Mouse (Mus musculus): ENCODE measurements at regions not wholly inside any gene's neighbourhood (a gene's known extent, or its start where the extent isn't known, plus 50 kb on each side); places are given as distances from the start of the nearest gene placed in this dataset.

DNA sequence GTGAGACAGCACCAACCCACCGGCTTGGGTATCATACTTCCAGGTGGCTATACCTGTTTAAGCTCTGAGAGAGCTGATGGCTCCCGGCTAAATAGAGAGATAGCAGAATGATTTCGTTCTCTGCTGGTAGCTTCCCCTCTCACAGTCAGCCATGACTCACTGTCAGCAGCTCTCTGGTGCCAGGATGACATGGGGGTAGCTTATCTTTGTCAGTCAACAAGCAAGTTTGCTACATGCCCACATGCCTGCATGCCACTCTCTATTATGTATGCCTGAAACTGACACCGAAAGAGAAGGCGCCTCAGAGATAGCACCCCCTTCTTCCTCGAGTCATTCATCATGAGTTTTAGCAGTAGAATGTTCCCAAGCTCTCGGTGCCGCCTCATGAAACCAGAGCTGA is 419.2 kb downstream of the Dmrt2 start:
- Histone ChIP-seq H3K27ac (ENCODE audit: low read length) (no peak overlapping the region), H3K4me3 (ENCODE audit: low read length) (no peak overlapping the region), H3K9me3 (ENCODE audit: control insufficient read depth, low read length) (no peaks in the 10 kb centered on the region), H3K27me3 (replicated peaks; ENCODE audit: control insufficient read depth, insufficient read depth, low read length) (no peaks in the 10 kb centered on the region), H3K9ac (ENCODE audit: low read depth, low read length) (no peak overlapping the region), H3K4me1 (ENCODE audit: control insufficient read depth, insufficient read depth, low read length) (no peaks in the 10 kb centered on the region), H3K36me3 (ENCODE audit: control insufficient read depth, insufficient read depth, low read length) (no peaks in the 10 kb centered on the region), H3K4me2 (ENCODE audit: low read depth, low read length) (no peak overlapping the region)
- no peak for ATAC-seq
- 76% methylated on average over 8 of the region's 8 CpGs for WGBS

DNA sequence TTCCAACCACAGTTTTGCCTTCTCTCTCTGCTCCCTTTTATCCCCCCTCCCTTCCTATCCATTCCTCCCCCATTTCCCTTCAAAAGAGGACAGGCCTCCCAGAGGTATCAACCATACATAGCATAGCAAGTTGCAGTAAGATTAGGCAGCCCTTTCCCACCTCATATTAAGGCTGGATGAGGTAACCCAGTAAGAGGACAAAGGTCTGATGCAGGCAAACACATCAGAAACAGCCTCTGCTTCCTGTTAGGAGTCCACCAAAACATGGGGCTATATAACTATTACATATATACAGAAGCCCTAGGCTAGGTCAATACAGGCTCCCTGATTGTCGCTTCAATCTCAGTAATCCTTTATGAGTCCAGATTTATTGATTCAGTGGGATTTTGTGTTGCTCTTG is 421.6 kb downstream of the Dmrt2 start:
- Histone ChIP-seq H3K36me3 (ENCODE audit: control insufficient read depth, insufficient read depth, low read length) (no peaks in the 10 kb centered on the region), H3K9me3 (ENCODE audit: control insufficient read depth, low read length) (no peaks in the 10 kb centered on the region), H3K4me1 (ENCODE audit: control insufficient read depth, insufficient read depth, low read length) (no peaks in the 10 kb centered on the region), H3K4me2 (ENCODE audit: low read depth, low read length) (no peak overlapping the region), H3K4me3 (ENCODE audit: low read length) (no peak overlapping the region), H3K9ac (ENCODE audit: low read depth, low read length) (no peak overlapping the region), H3K27me3 (replicated peaks; ENCODE audit: control insufficient read depth, insufficient read depth, low read length) (no peaks in the 10 kb centered on the region), H3K27ac (ENCODE audit: low read length) (no peak overlapping the region)
- ATAC-seq: peak; percentile 79
- 91% methylated on average over 1 of the region's 1 CpGs for WGBS

DNA sequence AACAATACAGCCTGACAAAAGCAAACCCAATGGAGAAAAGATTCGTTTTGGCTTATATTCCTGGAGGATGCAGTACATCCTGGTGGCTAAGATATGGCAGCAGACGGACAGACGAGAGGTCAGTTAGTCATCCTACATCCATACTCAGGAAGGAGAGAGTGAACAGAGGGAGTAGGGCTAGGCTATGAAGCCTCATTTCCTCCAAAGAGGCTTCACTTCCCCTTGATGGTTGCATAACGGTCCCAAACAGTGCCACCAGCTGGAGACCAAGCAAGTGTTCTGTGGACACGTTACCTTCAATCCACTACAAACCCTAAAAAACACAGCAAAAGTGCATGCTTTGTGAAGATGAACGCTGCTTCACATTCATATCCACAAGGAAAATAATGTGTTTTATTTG is 442.1 kb downstream of the Dmrt2 start:
- no peak for ATAC-seq
- Histone ChIP-seq H3K27me3 (replicated peaks; ENCODE audit: control insufficient read depth, insufficient read depth, low read length) (no peaks in the 10 kb centered on the region), H3K36me3 (ENCODE audit: control insufficient read depth, insufficient read depth, low read length) (no peaks in the 10 kb centered on the region), H3K4me3 (ENCODE audit: low read length) (no peak overlapping the region), H3K4me2 (ENCODE audit: low read depth, low read length) (no peak overlapping the region), H3K27ac (ENCODE audit: low read length) (no peak overlapping the region), H3K9ac (ENCODE audit: low read depth, low read length) (no peak overlapping the region), H3K4me1 (ENCODE audit: control insufficient read depth, insufficient read depth, low read length) (no peaks in the 10 kb centered on the region), H3K9me3 (ENCODE audit: control insufficient read depth, low read length) (no peaks in the 10 kb centered on the region)
- 81% methylated on average over 6 of the region's 6 CpGs for WGBS

DNA sequence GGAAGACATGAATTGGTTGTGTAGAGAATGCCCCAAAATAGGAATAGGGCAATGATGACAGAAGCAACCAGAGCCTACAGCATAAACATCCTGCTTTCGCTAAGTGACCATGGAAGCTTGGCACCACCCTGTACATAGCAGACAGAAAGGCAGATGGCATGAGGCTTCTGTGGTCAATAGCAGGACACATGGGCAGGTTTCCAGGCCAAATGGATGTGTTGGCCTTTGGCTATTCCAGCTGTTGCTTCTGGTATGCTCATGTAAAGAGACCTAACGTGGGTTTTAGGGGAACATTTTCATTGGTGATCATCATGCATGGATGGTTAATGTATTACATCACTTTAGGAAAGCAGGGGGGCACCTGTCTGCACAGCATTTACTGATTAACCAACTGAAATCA is 456.2 kb downstream of the Dmrt2 start:
- Histone ChIP-seq H3K36me3 (ENCODE audit: control insufficient read depth, insufficient read depth, low read length) (no peaks in the 10 kb centered on the region), H3K9me3 (ENCODE audit: control insufficient read depth, low read length) (no peaks in the 10 kb centered on the region), H3K9ac (ENCODE audit: low read depth, low read length) (no peak overlapping the region), H3K27ac (ENCODE audit: low read length) (no peak overlapping the region), H3K4me3 (ENCODE audit: low read length) (no peak overlapping the region), H3K27me3 (replicated peaks; ENCODE audit: control insufficient read depth, insufficient read depth, low read length) (no peaks in the 10 kb centered on the region), H3K4me1 (ENCODE audit: control insufficient read depth, insufficient read depth, low read length) (no peaks in the 10 kb centered on the region), H3K4me2 (ENCODE audit: low read depth, low read length) (no peak overlapping the region)
- no peak for ATAC-seq
- 62% methylated on average over 2 of the region's 2 CpGs for WGBS

DNA sequence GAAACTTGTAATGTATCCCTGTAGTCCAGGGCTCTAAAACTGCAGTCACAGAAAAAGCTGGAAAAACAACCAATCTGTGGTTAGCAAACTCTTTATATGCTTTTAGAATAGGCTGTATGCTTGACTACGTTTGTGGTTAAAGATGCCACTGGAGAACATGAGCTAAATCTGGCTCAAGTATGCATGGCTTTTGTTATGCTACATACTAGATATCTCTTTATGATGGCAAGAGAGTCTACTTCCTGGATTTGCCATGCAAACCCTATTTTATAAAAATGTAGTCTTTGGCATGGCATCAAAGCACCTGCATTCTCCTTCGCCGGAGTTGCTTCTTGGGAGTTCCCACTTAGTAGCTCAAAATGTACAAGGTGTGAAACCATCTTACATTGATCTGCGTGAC is 462.2 kb downstream of the Dmrt2 start:
- Histone ChIP-seq H3K9ac (ENCODE audit: low read depth, low read length) (no peak overlapping the region), H3K4me3 (ENCODE audit: low read length) (no peak overlapping the region), H3K27me3 (replicated peaks; ENCODE audit: control insufficient read depth, insufficient read depth, low read length) (no peaks in the 10 kb centered on the region), H3K4me2 (ENCODE audit: low read depth, low read length) (no peak overlapping the region), H3K27ac (ENCODE audit: low read length) (no peak overlapping the region), H3K9me3 (ENCODE audit: control insufficient read depth, low read length) (no peaks in the 10 kb centered on the region), H3K36me3 (ENCODE audit: control insufficient read depth, insufficient read depth, low read length) (no peaks in the 10 kb centered on the region), H3K4me1 (ENCODE audit: control insufficient read depth, insufficient read depth, low read length) (0 out of 2 replicates have a peak, but pooled peaks cover 2% of the 10 kb centered on the region)
- 92% methylated on average over 4 of the region's 4 CpGs for WGBS
- ATAC-seq: no peak

DNA sequence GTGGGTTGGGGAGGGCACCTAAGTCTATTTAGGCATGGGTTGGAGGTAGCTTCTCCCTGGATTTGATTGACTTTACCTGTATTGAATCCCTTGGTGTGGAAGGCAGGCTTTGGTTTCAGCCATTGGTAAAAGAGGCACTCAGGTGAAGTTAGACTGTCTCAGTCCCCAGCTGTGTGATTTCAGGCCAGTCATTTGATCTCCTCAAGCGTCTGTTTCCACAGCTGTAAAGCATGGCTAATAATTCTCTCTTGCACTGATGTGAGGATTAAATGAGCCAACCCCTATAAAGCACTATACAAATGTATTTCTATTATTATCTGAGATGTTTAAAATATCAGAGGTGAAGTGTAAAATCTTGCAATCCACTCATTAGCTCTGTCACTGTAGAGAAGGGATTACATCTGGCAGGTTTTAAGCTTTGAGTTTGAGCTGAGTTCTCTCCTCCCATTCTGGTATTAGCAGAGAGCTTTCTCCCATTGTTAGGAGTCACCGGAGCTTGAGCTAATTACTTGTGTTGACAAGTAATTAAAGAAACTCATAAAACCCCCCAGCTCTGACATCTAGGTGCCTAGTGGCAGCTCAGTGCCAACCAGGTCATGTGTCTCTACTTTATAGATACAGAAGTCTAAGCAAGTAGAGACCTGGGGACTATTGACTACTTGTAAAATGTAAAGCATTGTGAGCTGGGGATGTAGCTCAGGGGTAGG is 463.3 kb downstream of the Dmrt2 start:
- H3K4me1 ChIP-seq (ENCODE audit: control insufficient read depth, insufficient read depth, low read length): 0 out of 2 replicates have a peak, but pooled peaks cover 2% of the 10 kb centered on the region
- no peak overlapping the region for H3K9ac ChIP-seq (ENCODE audit: low read depth, low read length)
- H3K27ac ChIP-seq (ENCODE audit: low read length): no peak overlapping the region
- 28% methylated on average over 2 of the region's 2 CpGs for WGBS
- H3K4me3 ChIP-seq (ENCODE audit: low read length): no peak overlapping the region
- H3K9me3 ChIP-seq (ENCODE audit: control insufficient read depth, low read length): no peaks in the 10 kb centered on the region
- no peaks in the 10 kb centered on the region for H3K36me3 ChIP-seq (ENCODE audit: control insufficient read depth, insufficient read depth, low read length)
- no peaks in the 10 kb centered on the region for H3K27me3 ChIP-seq (replicated peaks; ENCODE audit: control insufficient read depth, insufficient read depth, low read length)
- no peak overlapping the region for H3K4me2 ChIP-seq (ENCODE audit: low read depth, low read length)
- ATAC-seq: no peak

DNA sequence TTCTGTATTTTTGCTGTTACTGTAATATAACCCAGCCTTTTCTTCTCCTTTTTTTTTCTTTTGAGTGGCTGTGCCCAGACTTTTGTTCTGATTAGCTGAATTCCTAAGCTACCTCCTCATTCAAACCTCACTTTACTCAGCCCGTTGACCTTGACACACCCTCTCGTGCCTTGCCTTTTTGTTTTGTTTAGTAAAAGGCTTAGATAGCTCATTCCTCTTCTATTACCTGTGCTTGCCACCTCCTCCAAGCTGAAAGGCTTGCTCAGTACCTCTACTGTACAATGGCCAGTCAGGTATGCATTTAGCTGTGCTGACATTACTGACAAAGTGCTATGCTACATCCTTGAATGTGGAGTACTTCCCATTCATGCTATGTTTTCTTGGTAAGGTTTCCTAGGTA is 464.2 kb upstream of the Smarca2 start:
- 46% methylated on average over 2 of the region's 2 CpGs for WGBS
- no peaks in the 10 kb centered on the region for H3K9me3 ChIP-seq (ENCODE audit: control insufficient read depth, low read length)
- H3K27me3 ChIP-seq (replicated peaks; ENCODE audit: control insufficient read depth, insufficient read depth, low read length): no peaks in the 10 kb centered on the region
- no peak overlapping the region for H3K4me2 ChIP-seq (ENCODE audit: low read depth, low read length)
- H3K27ac ChIP-seq (ENCODE audit: low read length): no peak overlapping the region
- no peak for ATAC-seq
- 0 out of 2 replicates have a peak, but pooled peaks cover 2% of the 10 kb centered on the region for H3K4me1 ChIP-seq (ENCODE audit: control insufficient read depth, insufficient read depth, low read length)
- H3K36me3 ChIP-seq (ENCODE audit: control insufficient read depth, insufficient read depth, low read length): no peaks in the 10 kb centered on the region
- H3K4me3 ChIP-seq (ENCODE audit: low read length): no peak overlapping the region
- H3K9ac ChIP-seq (ENCODE audit: low read depth, low read length): no peak overlapping the region

DNA sequence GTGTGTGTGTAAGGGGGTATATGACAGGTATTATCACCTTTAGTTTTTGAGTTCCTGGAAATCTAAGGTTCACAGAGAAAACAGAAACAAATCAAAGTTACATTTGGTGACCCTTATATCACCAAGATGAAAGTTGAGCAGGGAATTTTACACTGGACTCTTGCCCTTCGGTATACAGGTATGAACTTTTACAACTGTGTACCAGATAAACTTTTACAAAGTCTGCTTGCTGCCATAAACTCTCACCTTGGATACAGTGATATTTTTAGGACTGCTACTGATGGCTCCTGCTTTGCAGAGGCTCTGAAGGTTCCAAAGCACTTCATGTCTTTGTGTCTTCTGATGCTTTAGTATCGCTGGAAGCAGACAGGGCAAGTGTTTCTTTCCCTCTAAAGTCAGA is 461.3 kb upstream of the Smarca2 start:
- H3K4me3 ChIP-seq (ENCODE audit: low read length): no peak overlapping the region
- no peaks in the 10 kb centered on the region for H3K27me3 ChIP-seq (replicated peaks; ENCODE audit: control insufficient read depth, insufficient read depth, low read length)
- WGBS: 64% methylated on average over 2 of the region's 2 CpGs
- ATAC-seq: peak; percentile 70
- no peak overlapping the region for H3K27ac ChIP-seq (ENCODE audit: low read length)
- no peak overlapping the region for H3K4me2 ChIP-seq (ENCODE audit: low read depth, low read length)
- H3K9ac ChIP-seq (ENCODE audit: low read depth, low read length): no peak overlapping the region
- H3K36me3 ChIP-seq (ENCODE audit: control insufficient read depth, insufficient read depth, low read length): no peaks in the 10 kb centered on the region
- no peaks in the 10 kb centered on the region for H3K4me1 ChIP-seq (ENCODE audit: control insufficient read depth, insufficient read depth, low read length)
- H3K9me3 ChIP-seq (ENCODE audit: control insufficient read depth, low read length): no peaks in the 10 kb centered on the region

DNA sequence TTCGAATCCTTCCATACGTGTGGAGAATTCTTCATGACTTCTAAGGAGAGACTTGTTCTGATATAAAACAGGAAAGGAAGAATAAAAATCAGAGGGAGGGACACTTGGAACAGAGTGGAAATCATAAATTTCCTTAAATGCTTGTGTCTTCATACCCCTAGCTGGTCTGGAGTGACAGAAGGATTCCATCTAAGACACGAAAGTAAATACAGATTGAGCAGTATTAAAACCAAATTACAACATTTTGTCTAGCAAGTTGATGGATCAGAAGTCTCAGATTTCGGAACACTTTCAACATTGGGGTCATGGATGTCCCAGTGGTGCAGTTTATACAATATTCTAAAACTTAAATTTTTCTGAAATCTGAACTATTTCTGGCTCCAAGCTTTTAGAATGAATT is 453.6 kb upstream of the Smarca2 start:
- no peaks in the 10 kb centered on the region for H3K27me3 ChIP-seq (replicated peaks; ENCODE audit: control insufficient read depth, insufficient read depth, low read length)
- no peaks in the 10 kb centered on the region for H3K36me3 ChIP-seq (ENCODE audit: control insufficient read depth, insufficient read depth, low read length)
- no peaks in the 10 kb centered on the region for H3K9me3 ChIP-seq (ENCODE audit: control insufficient read depth, low read length)
- no peak overlapping the region for H3K9ac ChIP-seq (ENCODE audit: low read depth, low read length)
- no peak overlapping the region for H3K27ac ChIP-seq (ENCODE audit: low read length)
- 58% methylated on average over 4 of the region's 4 CpGs for WGBS
- no peaks in the 10 kb centered on the region for H3K4me1 ChIP-seq (ENCODE audit: control insufficient read depth, insufficient read depth, low read length)
- ATAC-seq: no peak
- no peak overlapping the region for H3K4me3 ChIP-seq (ENCODE audit: low read length)
- no peak overlapping the region for H3K4me2 ChIP-seq (ENCODE audit: low read depth, low read length)

DNA sequence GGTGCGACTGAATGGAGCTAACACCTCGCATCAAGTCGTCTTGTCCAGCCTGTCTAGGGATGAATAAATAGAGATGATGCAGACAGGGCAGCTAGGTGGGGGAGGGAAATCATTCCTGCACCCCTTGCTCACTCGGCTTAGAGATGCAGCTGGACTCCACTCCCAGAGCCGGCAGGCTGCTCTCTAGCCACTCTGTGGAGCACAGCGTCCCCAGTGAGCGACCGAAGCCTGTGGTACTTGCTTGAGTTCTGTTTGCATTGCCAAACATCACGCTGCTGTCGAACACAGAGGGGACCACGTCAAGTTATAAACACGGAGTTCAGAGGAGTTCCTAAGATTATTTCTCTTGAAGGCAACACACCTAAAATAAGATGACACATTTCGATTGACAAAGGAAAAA is 439.9 kb upstream of the Smarca2 start:
- no peaks in the 10 kb centered on the region for H3K27me3 ChIP-seq (replicated peaks; ENCODE audit: control insufficient read depth, insufficient read depth, low read length)
- ATAC-seq: no peak
- H3K4me2 ChIP-seq (ENCODE audit: low read depth, low read length): no peak overlapping the region
- no peak overlapping the region for H3K4me3 ChIP-seq (ENCODE audit: low read length)
- H3K36me3 ChIP-seq (ENCODE audit: control insufficient read depth, insufficient read depth, low read length): no peaks in the 10 kb centered on the region
- H3K27ac ChIP-seq (ENCODE audit: low read length): no peak overlapping the region
- no peak overlapping the region for H3K9ac ChIP-seq (ENCODE audit: low read depth, low read length)
- no peaks in the 10 kb centered on the region for H3K9me3 ChIP-seq (ENCODE audit: control insufficient read depth, low read length)
- no peaks in the 10 kb centered on the region for H3K4me1 ChIP-seq (ENCODE audit: control insufficient read depth, insufficient read depth, low read length)
- 44% methylated on average over 13 of the region's 13 CpGs for WGBS

Data from intestine, embryonic 16.5 days (tissue).